Mouse (Mus musculus) macrophage (primary cell): ENCODE measurements around the gene Calcoco2. TPM values are rescaled to one million over a fixed set of nuclear protein-coding genes. Genes with fewer than 3 reads are reported as not detected.
"Not testable (repeated sequence)": the region's sequence is repeated elsewhere in the genome, so short reads cannot be mapped to it uniquely, and the experiment has no call there.

Source experiments
- H3K27ac ChIP-seq: fragments of 350-480 bp; formaldehyde crosslinking; 2 replicates; pipeline ENCODE4 v1.9.0; 2021
- H3K36me3 ChIP-seq: fragments of 350-480 bp; formaldehyde crosslinking; 2 replicates; pipeline ENCODE4 v1.9.0; 2021; ENCODE audit errors: inconsistent target
- H3K4me3 ChIP-seq: fragments of 350-480 bp; formaldehyde crosslinking; 2 replicates; pipeline ENCODE4 v1.9.0; 2021; ENCODE audit errors: inconsistent target
- H3K79me2 ChIP-seq: fragments of 350-480 bp; formaldehyde crosslinking; 2 replicates; pipeline ENCODE4 v1.9.0; 2021; ENCODE audit errors: inconsistent target
- WGBS: methylation state at CpG from one replicate; pipeline ENCODE4 v1.1.7; 2026; ENCODE audit warnings: inconsistent platforms; ENCODE audit not compliant: missing documents; 5-methylcytosine and 5-hydroxymethylcytosine counted together
- polyA plus RNA-seq: library from polyadenylated mRNA; stranded (reverse); fragments of 250-400 nt; gene quantifications from 3 replicates; pipeline ENCODE4 v1.2.4, GENCODE M21; 2018; ENCODE audit warnings: inconsistent platforms

Calcoco2 gene
- polyA plus RNA-seq, 1 experiment from 2014 or later, result not detected

- not testable (repeated sequence) for H3K79me2 ChIP-seq, H3K27ac ChIP-seq, H3K4me3 ChIP-seq, H3K36me3 ChIP-seq
- 63% methylated on average over 2 of the region's 2 CpGs for WGBS
Observed at GRCm38 (mm10) chr11:96110950-96111349, 814 bp downstream of the Calcoco2 start.

GRCm38 (mm10) chr11:96108376-96108775 lies 3.4 kb downstream of the Calcoco2 start:
- no peak overlapping the region for H3K4me3 ChIP-seq
- H3K79me2 ChIP-seq, result no peaks in the 10 kb centered on the region
- WGBS, result 30% methylated on average over 1 of the region's 1 CpGs
- H3K36me3 ChIP-seq, result no peaks in the 10 kb centered on the region
- H3K27ac ChIP-seq, result no peak overlapping the region

GRCm38 (mm10) chr11:96093361-96093760 lies 18.4 kb downstream of the Calcoco2 start:
- H3K79me2 ChIP-seq, result no peaks in the 10 kb centered on the region
- 4% methylated on average over 3 of the region's 3 CpGs for WGBS
- no peak overlapping the region for H3K4me3 ChIP-seq
- no peaks in the 10 kb centered on the region for H3K36me3 ChIP-seq
- no peak overlapping the region for H3K27ac ChIP-seq

GRCm38 (mm10) chr11:96092674-96093291 lies 19.0 kb downstream of the Calcoco2 start:
- H3K27ac ChIP-seq, result no peak overlapping the region
- no peak overlapping the region for H3K4me3 ChIP-seq
- no peaks in the 10 kb centered on the region for H3K79me2 ChIP-seq
- no peaks in the 10 kb centered on the region for H3K36me3 ChIP-seq
- 53% methylated on average over 7 of the region's 7 CpGs for WGBS

- Histone ChIP-seq H3K27ac (no peak overlapping the region), H3K79me2 (no peaks in the 10 kb centered on the region), H3K4me3 (no peak overlapping the region), H3K36me3 (no peaks in the 10 kb centered on the region)
- 66% methylated on average over 2 of the region's 2 CpGs for WGBS
Observed at GRCm38 (mm10) chr11:96091073-96091472, 20.7 kb downstream of the Calcoco2 start.

GRCm38 (mm10) chr11:96087981-96088380 lies 23.8 kb downstream of the Calcoco2 start:
- 78% methylated on average over 6 of the region's 6 CpGs for WGBS
- H3K4me3 ChIP-seq, result no peak overlapping the region
- H3K36me3 ChIP-seq, result no peaks in the 10 kb centered on the region
- H3K79me2 ChIP-seq, result no peaks in the 10 kb centered on the region
- no peak overlapping the region for H3K27ac ChIP-seq

GRCm38 (mm10) chr11:96082682-96083081 lies 29.1 kb downstream of the Calcoco2 start:
- Histone ChIP-seq H3K79me2 (no peaks in the 10 kb centered on the region), H3K27ac (no peak overlapping the region), H3K36me3 (no peaks in the 10 kb centered on the region), H3K4me3 (no peak overlapping the region)
- WGBS, result 81% methylated on average over 3 of the region's 3 CpGs

GRCm38 (mm10) chr11:96080736-96081135 lies 31.0 kb downstream of the Calcoco2 start:
- no peak overlapping the region for H3K27ac ChIP-seq
- no peaks in the 10 kb centered on the region for H3K36me3 ChIP-seq
- H3K79me2 ChIP-seq, result no peaks in the 10 kb centered on the region
- WGBS, result 92% methylated on average over 5 of the region's 5 CpGs
- H3K4me3 ChIP-seq, result no peak overlapping the region

GRCm38 (mm10) chr11:96076221-96077105 lies 35.3 kb downstream of the Calcoco2 start:
- Histone ChIP-seq H3K36me3 (peaks cover 5% of the 10 kb centered on the region), H3K27ac (peak overlapping the region; percentile 47), H3K79me2 (peaks cover 25% of the 10 kb centered on the region), H3K4me3 (peak overlapping the region; percentile 36)
- 77% methylated on average over 13 of the region's 13 CpGs for WGBS

GRCm38 (mm10) chr11:96075509-96076220 lies 36.1 kb downstream of the Calcoco2 start, which contains the start of gene Atp5g1:
Atp5g1 (minus strand) TSS chr11:96075670.
- H3K36me3 ChIP-seq, result peaks cover 6% of the 10 kb centered on the region

GRCm38 (mm10) chr11:96075177-96075508 lies 36.6 kb downstream of the Calcoco2 start:
- peak overlapping the region; percentile 54 for H3K27ac ChIP-seq
- peaks cover 6% of the 10 kb centered on the region for H3K36me3 ChIP-seq
- peak overlapping the region; percentile 74 for H3K4me3 ChIP-seq
- 0% methylated on average over 15 of the region's 15 CpGs for WGBS
- H3K79me2 ChIP-seq, result peaks cover 25% of the 10 kb centered on the region

More at GRCm38 (mm10) chr11:96075509-96076220, 36.1 kb downstream of the Calcoco2 start, which contains the start of gene Atp5g1:
- WGBS, result under 1% methylated on average over 37 of the region's 37 CpGs
- Histone ChIP-seq H3K79me2 (peaks cover 25% of the 10 kb centered on the region), H3K27ac (peak within 1 kb of the TSS; percentile 54), H3K4me3 (peak within 1 kb of the TSS; percentile 74)

GRCm38 (mm10) chr11:96074351-96075176 lies 37.2 kb downstream of the Calcoco2 start:
- peaks cover 25% of the 10 kb centered on the region for H3K79me2 ChIP-seq
- H3K36me3 ChIP-seq, result peaks cover 6% of the 10 kb centered on the region
- H3K27ac ChIP-seq, result peak overlapping the region; percentile 54
- H3K4me3 ChIP-seq, result peak overlapping the region; percentile 74
- WGBS, result 26% methylated on average over 14 of the region's 17 CpGs

- Histone ChIP-seq H3K4me3 (no peak overlapping the region), H3K79me2 (peaks cover 25% of the 10 kb centered on the region), H3K27ac (no peak overlapping the region), H3K36me3 (peaks cover 6% of the 10 kb centered on the region)
- 98% methylated on average over 5 of the region's 9 CpGs for WGBS
Observed at GRCm38 (mm10) chr11:96073295-96073993, 38.3 kb downstream of the Calcoco2 start.
